Mouse (Mus musculus) heart, postnatal 0 days (tissue): Measurements from ENCODE around the gene Pla2g12a.

Experiments used
- CTCF ChIP-seq: IDR thresholded peaks from 2 replicates; pipeline ENCODE4 v1.5.1; 2016; ENCODE audit warnings: antibody characterized with exemption, control low read depth, low read depth
- EP300 ChIP-seq: IDR thresholded peaks from 2 replicates; pipeline ENCODE4 v1.6.1; 2016; ENCODE audit warnings: antibody characterized with exemption, low read depth

- TF ChIP-seq CTCF (no peak), EP300 (peak; percentile 87)
These were observed 47.3 kb upstream of the Pla2g12a start, which contains the start of gene Gar1 for GRCm38 (mm10) chr3:129831035-129831568.
